ENCODE assay signal across 18 mouse cellular contexts in genomic region chr4:149282025-149282738, GRCm38 (mm10). TPM values are rescaled to one million over a fixed set of nuclear protein-coding genes. Genes with fewer than 3 reads are reported as not detected.
DNase-seq lines count a peak whose midpoint lies in the region; ATAC-seq and TF ChIP-seq lines count a peak whose summit lies in the region.
"Had no signal": no experiment of that assay in that cellular context is flagged by ENCODE, and none has a peak within 500 bp of the region (broad histone marks: within the 10 kb centered on the region; RNA-seq: fewer than 3 reads in every experiment).

No protein-coding gene starts in this region.

- H3K27me3 ChIP-seq in hindbrain, postnatal 0 days (ENCODE audit: insufficient read depth, low read length): no peaks in the 10 kb centered on the region
- no peaks in the 10 kb centered on the region for H3K27me3 ChIP-seq in hindbrain, embryonic 12.5 days
- H3K27me3 ChIP-seq: heart, embryonic 13.5 days; hindbrain, embryonic 15.5 days; kidney, embryonic 15.5 days had no signal

- H3K4me3 ChIP-seq in hindbrain, postnatal 0 days (ENCODE audit: low read length): no peak overlapping the region
- H3K4me3 ChIP-seq in hindbrain, embryonic 12.5 days: no peak overlapping the region
- H3K4me3 ChIP-seq: heart, embryonic 13.5 days; hindbrain, embryonic 15.5 days; kidney, embryonic 15.5 days had no signal

- H3K4me2 ChIP-seq in hindbrain, postnatal 0 days (ENCODE audit: low read depth, low read length): no peak overlapping the region
- no peak overlapping the region for H3K4me2 ChIP-seq in hindbrain, embryonic 12.5 days (replicated peaks)
- H3K4me2 ChIP-seq: heart, embryonic 13.5 days; hindbrain, embryonic 15.5 days; kidney, embryonic 15.5 days; lung, embryonic 14.5 days had no signal

- no peaks in the 10 kb centered on the region for H3K36me3 ChIP-seq in hindbrain, postnatal 0 days (ENCODE audit: insufficient read depth, low read length)
- H3K36me3 ChIP-seq in hindbrain, embryonic 12.5 days: no peaks in the 10 kb centered on the region; the same call in 1 of the 2 replicates
- H3K36me3 ChIP-seq: hindbrain, embryonic 15.5 days; kidney, embryonic 15.5 days had no signal

- peaks cover 9% of the 10 kb centered on the region; the same call in 1 of the 2 replicates for H3K4me1 ChIP-seq in hindbrain, postnatal 0 days (ENCODE audit: insufficient read depth, low read length)
- peaks cover 29% of the 10 kb centered on the region for H3K4me1 ChIP-seq in hindbrain, embryonic 12.5 days

- H3K9me3 ChIP-seq in hindbrain, postnatal 0 days (ENCODE audit: low read length): no peaks in the 10 kb centered on the region
- H3K9me3 ChIP-seq in hindbrain, embryonic 12.5 days (replicated peaks): no peaks in the 10 kb centered on the region
- H3K9me3 ChIP-seq: heart, embryonic 13.5 days; hindbrain, embryonic 15.5 days; kidney, embryonic 15.5 days had no signal

- ATAC-seq in hindbrain, postnatal 0 days: no peak
- ATAC-seq in hindbrain, embryonic 12.5 days (ENCODE audit: low FRiP score): no peak
- peak; percentile 33; the same call in 1 of the 2 replicates for ATAC-seq in neutrophil, adult 5-6 weeks (ENCODE audit: extremely low read depth, insufficient number of reproducible peaks, low FRiP score, poor library complexity, severe bottlenecking)
- ATAC-seq: forebrain, embryonic 16.5 days had no signal

- no peak for TF ChIP-seq CTCF in hindbrain, postnatal 0 days (IDR thresholded peaks at IDR 0.05; ENCODE audit: low read depth)

- H3K9ac ChIP-seq in hindbrain, postnatal 0 days (replicated peaks; ENCODE audit: low read length): no peak overlapping the region
- H3K9ac ChIP-seq in hindbrain, embryonic 12.5 days: no peak overlapping the region
- H3K9ac ChIP-seq: heart, embryonic 13.5 days; hindbrain, embryonic 15.5 days; kidney, embryonic 15.5 days; lung, embryonic 14.5 days had no signal

- 0 out of 2 replicates have a peak overlapping the region, but pooled peaks have one; percentile 7 for H3K27ac ChIP-seq in hindbrain, postnatal 0 days
- H3K27ac ChIP-seq in hindbrain, embryonic 12.5 days: no peak overlapping the region
- H3K27ac ChIP-seq: heart, embryonic 13.5 days; hindbrain, embryonic 15.5 days; kidney, embryonic 15.5 days had no signal

- WGBS in hindbrain, postnatal 0 days: 48% methylated on average over 7 of the region's 7 CpGs
- 51% methylated on average over 7 of the region's 7 CpGs for WGBS in hindbrain, embryonic 12.5 days

- no peak for DNase-seq in hindbrain, postnatal 0 days (ENCODE audit: low spot score)
- peak; percentile 60 to 62 for DNase-seq in CD8-positive naive resting alpha-beta T cell, adult 2 months (ENCODE audit: low read depth in 2 of 2, low spot score in 2 of 2)
- DNase-seq in induced T-regulatory cell, adult 2 months (ENCODE audit: low read depth): peak; percentile 45
- DNase-seq in c-Kit-positive CD71-positive TER-119-positive erythroid progenitor cells, embryonic 14.5 days (ENCODE audit: low spot score): no peak
- no peak for DNase-seq in urinary bladder, adult 18-20 months (ENCODE audit: low spot score in 2 of 2)
- no peak for DNase-seq in gastrocnemius, adult 8-10 months (ENCODE audit: low spot score in 2 of 2)
- DNase-seq: adrenal gland, adult 8-10 months; B cell, adult 2 months; cerebellum, adult 9-10 months; gastrocnemius, postnatal 36 days; lung, embryonic 14.5 days; right cerebral cortex, postnatal 4 days had no signal

RNA-seq across cellular contexts. Expression of gene Kif1b, which starts 25.3 kb away (rescaled TPM):
- 322 and 420 TPM in 2 replicates for total RNA-seq in hindbrain, postnatal 0 days (2014; rRNA removed)
- polyA plus RNA-seq in hindbrain, postnatal 0 days (2015; fragmentation: Nextera tagmentation; extraction: Ambion mirVana): 210 and 213 TPM in 2 replicates
- 139 and 140 TPM in 2 replicates for polyA plus RNA-seq in hindbrain, embryonic 12.5 days (2016; fragmentation: Nextera tagmentation; extraction: Ambion mirVana)
- 46.5 and 51.4 TPM in 2 replicates for total RNA-seq in neutrophil, adult 5-6 weeks (2017)
- total RNA-seq in gastrocnemius, adult 8-10 months (2022): 100 to 1,000 TPM; 281 to 318 (median 297) TPM

Comparison
In these comparisons a context has a peak if more than half of its experiments do, and no peak if none do; other contexts are left out.
1. DNase-seq: peak in CD8-positive naive resting alpha-beta T cell, adult 2 months (2 of 2) and induced T-regulatory cell, adult 2 months (single experiment); none in hindbrain, postnatal 0 days (single experiment), c-Kit-positive CD71-positive TER-119-positive erythroid progenitor cells, embryonic 14.5 days (single experiment), urinary bladder, adult 18-20 months (0 of 2) and gastrocnemius, adult 8-10 months (0 of 2).